Mouse (Mus musculus) lung, embryonic 14.5 days (tissue): ENCODE data around the gene Armc7. TPM values are rescaled to one million over a fixed set of nuclear protein-coding genes. Genes with fewer than 3 reads are reported as not detected.

ENCODE experiments used
- ATAC-seq: fragments of 200-750 bp; cut with Nextera tagmentation; 2 replicates; pipeline ENCODE4 v1.8.0; 2017; ENCODE audit warnings: mild to moderate bottlenecking, moderate TSS enrichment, moderate library complexity; ENCODE audit not compliant: insufficient read depth
- DNase-seq: peaks from one replicate; pipeline ENCODE4 v3.0.0-alpha.2; 2015
- H3K27ac ChIP-seq: fragments of 300-500 bp; sonication (generic); 2 replicates; pipeline ENCODE4 v1.5.1; 2014; ENCODE audit warnings: low read depth, mild to moderate bottlenecking, moderate library complexity
- H3K27me3 ChIP-seq: fragments of 300-500 bp; sonication (generic); 2 replicates; pipeline ENCODE4 v1.6.1; 2014; ENCODE audit warnings: low read length, control low read depth; ENCODE audit not compliant: insufficient read depth
- H3K36me3 ChIP-seq: fragments of 300-500 bp; sonication (generic); 2 replicates; pipeline ENCODE4 v1.6.1; 2014; ENCODE audit warnings: control low read depth; ENCODE audit not compliant: insufficient read depth
- H3K4me1 ChIP-seq: fragments of 300-500 bp; sonication (generic); 2 replicates; pipeline ENCODE4 v1.6.1; 2014; ENCODE audit warnings: antibody characterized with exemption, control low read depth; ENCODE audit not compliant: insufficient read depth
- H3K4me2 ChIP-seq: fragments of 300-500 bp; sonication (generic); 2 replicates; pipeline ENCODE4 v1.6.1; 2014; ENCODE audit warnings: mild to moderate bottlenecking
- H3K4me3 ChIP-seq: fragments of 300-500 bp; sonication (generic); 2 replicates; pipeline ENCODE4 v1.5.1; 2014; ENCODE audit warnings: low read depth, low read length
- H3K9ac ChIP-seq: fragments of 300-500 bp; sonication (generic); 2 replicates; pipeline ENCODE4 v1.6.1; 2014
- H3K9me3 ChIP-seq: fragments of 300-500 bp; sonication (generic); 2 replicates; pipeline ENCODE4 v1.6.1; 2016; ENCODE audit warnings: low read depth, low read length, control low read depth
- CTCF ChIP-seq: IDR thresholded peaks from 2 replicates; pipeline ENCODE4 v1.5.1; 2016; ENCODE audit warnings: antibody characterized with exemption, low read depth
- WGBS: fragments of 180-500 bp; shearing (Covaris S2); extraction: QIAGEN DNeasy Blood & Tissue Kit; methylation state at CpG from one replicate; pipeline ENCODE4 v1.1.7; 2014; 5-methylcytosine and 5-hydroxymethylcytosine counted together
- polyA plus RNA-seq: library from polyadenylated mRNA; unstranded; fragments of >200 nt; fragmentation: Nextera tagmentation; extraction: Ambion mirVana; gene quantifications from 2 replicates; pipeline ENCODE4 v1.2.1, GENCODE M21; 2014

Gene Armc7
- polyA plus RNA-seq, 1 experiment from 2014 or later, result 8.0 TPM

GRCm38 (mm10) chr11:115435596-115436337, 39.7 kb upstream of the Armc7 start:
- no peak for TF ChIP-seq CTCF
- ATAC-seq, result 0 out of 2 replicates have a peak, but pooled peaks have one; percentile 50

GRCm38 (mm10) chr11:115437571-115438122, 37.8 kb upstream of the Armc7 start:
- DNase-seq, result no peak
- Histone ChIP-seq H3K4me1 (no peaks in the 10 kb centered on the region), H3K36me3 (no peaks in the 10 kb centered on the region), H3K27ac (no peak overlapping the region), H3K4me2 (no peak overlapping the region), H3K9ac (no peak overlapping the region), H3K27me3 (no peaks in the 10 kb centered on the region), H3K4me3 (no peak overlapping the region), H3K9me3 (no peaks in the 10 kb centered on the region)
- 62% methylated on average over 5 of the region's 5 CpGs for WGBS
- TF ChIP-seq CTCF, result no peak
- no peak for ATAC-seq

More at GRCm38 (mm10) chr11:115435596-115436337, 39.7 kb upstream of the Armc7 start:
- Histone ChIP-seq H3K9me3 (no peaks in the 10 kb centered on the region), H3K27ac (no peak overlapping the region), H3K36me3 (peaks cover 16% of the 10 kb centered on the region), H3K4me2 (peak overlapping the region; percentile 65), H3K4me3 (peak overlapping the region; percentile 27), H3K4me1 (no peaks in the 10 kb centered on the region), H3K9ac (peak overlapping the region; percentile 27; the same call in 1 of the 2 replicates), H3K27me3 (no peaks in the 10 kb centered on the region)
- peak; percentile 74 for DNase-seq
- WGBS, result 4% methylated on average over 31 of the region's 31 CpGs

GRCm38 (mm10) chr11:115439326-115439725, 36.1 kb upstream of the Armc7 start:
- DNase-seq (no peak), ATAC-seq (no peak)
- Histone ChIP-seq H3K27me3 (no peaks in the 10 kb centered on the region), H3K27ac (no peak overlapping the region), H3K9ac (no peak overlapping the region), H3K4me2 (no peak overlapping the region), H3K4me1 (no peaks in the 10 kb centered on the region), H3K36me3 (no peaks in the 10 kb centered on the region), H3K4me3 (no peak overlapping the region), H3K9me3 (no peaks in the 10 kb centered on the region)
- WGBS, result 80% methylated on average over 3 of the region's 3 CpGs
- no peak for TF ChIP-seq CTCF

GRCm38 (mm10) chr11:115439906-115440595, 35.4 kb upstream of the Armc7 start, which contains the start of gene Trim80:
TSS of gene Trim80 (plus strand) at chr11:115440545.
- no peaks in the 10 kb centered on the region for H3K4me1 ChIP-seq
- no peak within 1 kb of the TSS for H3K4me3 ChIP-seq
- H3K9me3 ChIP-seq, result no peaks in the 10 kb centered on the region
- WGBS, result 95% methylated on average over 9 of the region's 9 CpGs
- H3K27ac ChIP-seq, result no peak within 1 kb of the TSS
- ATAC-seq, result no peak
- no peak within 1 kb of the TSS for H3K4me2 ChIP-seq
- TF ChIP-seq CTCF, result peak; percentile 50
- no peaks in the 10 kb centered on the region for H3K36me3 ChIP-seq
- DNase-seq, result no peak
- no peak within 1 kb of the TSS for H3K9ac ChIP-seq
- H3K27me3 ChIP-seq, result no peaks in the 10 kb centered on the region

GRCm38 (mm10) chr11:115441417-115441816, 34.0 kb upstream of the Armc7 start:
- no peaks in the 10 kb centered on the region for H3K9me3 ChIP-seq
- H3K4me2 ChIP-seq, result no peak overlapping the region
- H3K4me3 ChIP-seq, result no peak overlapping the region
- WGBS, result 37% methylated on average over 15 of the region's 15 CpGs
- DNase-seq, result peak; percentile 15
- H3K27me3 ChIP-seq, result no peaks in the 10 kb centered on the region
- TF ChIP-seq CTCF, result no peak
- no peak for ATAC-seq
- H3K36me3 ChIP-seq, result no peaks in the 10 kb centered on the region
- H3K4me1 ChIP-seq, result no peaks in the 10 kb centered on the region
- H3K9ac ChIP-seq, result no peak overlapping the region
- H3K27ac ChIP-seq, result no peak overlapping the region

GRCm38 (mm10) chr11:115446906-115447305, 28.6 kb upstream of the Armc7 start:
- Histone ChIP-seq H3K9me3 (no peaks in the 10 kb centered on the region), H3K36me3 (no peaks in the 10 kb centered on the region), H3K4me1 (no peaks in the 10 kb centered on the region), H3K9ac (0 out of 2 replicates have a peak overlapping the region, but pooled peaks have one; percentile 4), H3K4me2 (no peak overlapping the region), H3K4me3 (no peak overlapping the region), H3K27ac (no peak overlapping the region), H3K27me3 (no peaks in the 10 kb centered on the region)
- peak; percentile 31 for DNase-seq
- ATAC-seq, result no peak
- TF ChIP-seq CTCF, result no peak
- WGBS, result 23% methylated on average over 3 of the region's 3 CpGs
